Mouse (Mus musculus) embryonic facial prominence, embryonic 15.5 days (tissue): ENCODE measurements around the gene Ager. TPM values are rescaled to one million over a fixed set of nuclear protein-coding genes. Genes with fewer than 3 reads are reported as not detected.

Experiments
- ATAC-seq: fragments of 200-750 bp; cut with Nextera tagmentation; 2 replicates; pipeline ENCODE4 v1.8.0; 2017; ENCODE audit warnings: low read depth, moderate TSS enrichment; ENCODE audit not compliant: insufficient number of reproducible peaks, low FRiP score, low TSS enrichment
- H3K27ac ChIP-seq: fragments of 300-500 bp; sonication (generic); replicated peaks from 2 replicates; pipeline ENCODE4 v1.5.1; 2015; ENCODE audit warnings: mild to moderate bottlenecking, inconsistent platforms
- H3K27me3 ChIP-seq: fragments of 300-500 bp; sonication (generic); 2 replicates; pipeline ENCODE4 v1.6.1; 2015; ENCODE audit warnings: inconsistent platforms
- H3K36me3 ChIP-seq: fragments of 300-500 bp; sonication (generic); 2 replicates; pipeline ENCODE4 v1.6.1; 2015; ENCODE audit warnings: mild to moderate bottlenecking, inconsistent platforms
- H3K4me1 ChIP-seq: fragments of 300-500 bp; sonication (generic); 2 replicates; pipeline ENCODE4 v1.6.1; 2015; ENCODE audit warnings: inconsistent platforms
- H3K4me2 ChIP-seq: fragments of 300-500 bp; sonication (generic); replicated peaks from 2 replicates; pipeline ENCODE4 v1.6.1; 2015; ENCODE audit warnings: mild to moderate bottlenecking, inconsistent platforms
- H3K4me3 ChIP-seq: fragments of 300-500 bp; sonication (generic); replicated peaks from 2 replicates; pipeline ENCODE4 v1.5.1; 2015; ENCODE audit warnings: mild to moderate bottlenecking, inconsistent platforms
- H3K9ac ChIP-seq: fragments of 300-500 bp; sonication (generic); 2 replicates; pipeline ENCODE4 v1.6.1; 2015; ENCODE audit warnings: inconsistent platforms
- H3K9me3 ChIP-seq: fragments of 300-500 bp; sonication (generic); replicated peaks from 2 replicates; pipeline ENCODE4 v1.6.1; 2016; ENCODE audit warnings: inconsistent platforms
- WGBS: fragments of 180-500 bp; shearing (Covaris S2); methylation state at CpG from one replicate; pipeline ENCODE4 v1.1.7; 2015; 5-methylcytosine and 5-hydroxymethylcytosine counted together
- polyA plus RNA-seq: library from polyadenylated mRNA; unstranded; fragments of >200 nt; fragmentation: Nextera tagmentation; extraction: Ambion mirVana; gene quantifications from 2 replicates; pipeline ENCODE4 v1.2.1, GENCODE M21; 2015

Gene Ager
- polyA plus RNA-seq, 1 experiment from 2014 or later: 3.7 TPM

DNA sequence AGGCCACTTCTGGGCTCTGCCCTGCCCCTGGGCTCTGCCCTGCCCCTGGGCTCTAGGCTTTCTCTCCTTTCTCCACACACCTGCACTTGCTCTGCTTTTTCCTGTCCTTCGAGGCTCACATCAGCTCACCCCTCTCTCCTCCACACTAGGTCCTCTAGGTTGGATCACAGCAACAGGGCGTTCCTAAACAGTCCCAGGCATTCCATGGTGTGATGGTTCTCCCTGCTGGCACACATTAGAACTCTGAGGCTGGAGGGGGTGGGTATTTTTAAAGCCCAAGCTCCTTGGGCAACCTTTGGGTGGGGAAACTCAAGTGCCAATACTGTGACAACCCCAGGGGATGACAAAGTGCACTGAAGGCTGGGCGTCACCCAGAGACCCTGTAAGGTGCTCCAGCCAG, 39.8 kb downstream of the Ager start:
- H3K27ac ChIP-seq: no peak overlapping the region
- H3K4me1 ChIP-seq: peaks cover 21% of the 10 kb centered on the region
- no peak overlapping the region for H3K4me2 ChIP-seq
- no peak for ATAC-seq
- no peaks in the 10 kb centered on the region for H3K9me3 ChIP-seq
- no peak overlapping the region for H3K9ac ChIP-seq
- WGBS: 55% methylated on average over 3 of the region's 3 CpGs
- no peak overlapping the region for H3K4me3 ChIP-seq
- no peaks in the 10 kb centered on the region for H3K36me3 ChIP-seq
- no peaks in the 10 kb centered on the region for H3K27me3 ChIP-seq

DNA sequence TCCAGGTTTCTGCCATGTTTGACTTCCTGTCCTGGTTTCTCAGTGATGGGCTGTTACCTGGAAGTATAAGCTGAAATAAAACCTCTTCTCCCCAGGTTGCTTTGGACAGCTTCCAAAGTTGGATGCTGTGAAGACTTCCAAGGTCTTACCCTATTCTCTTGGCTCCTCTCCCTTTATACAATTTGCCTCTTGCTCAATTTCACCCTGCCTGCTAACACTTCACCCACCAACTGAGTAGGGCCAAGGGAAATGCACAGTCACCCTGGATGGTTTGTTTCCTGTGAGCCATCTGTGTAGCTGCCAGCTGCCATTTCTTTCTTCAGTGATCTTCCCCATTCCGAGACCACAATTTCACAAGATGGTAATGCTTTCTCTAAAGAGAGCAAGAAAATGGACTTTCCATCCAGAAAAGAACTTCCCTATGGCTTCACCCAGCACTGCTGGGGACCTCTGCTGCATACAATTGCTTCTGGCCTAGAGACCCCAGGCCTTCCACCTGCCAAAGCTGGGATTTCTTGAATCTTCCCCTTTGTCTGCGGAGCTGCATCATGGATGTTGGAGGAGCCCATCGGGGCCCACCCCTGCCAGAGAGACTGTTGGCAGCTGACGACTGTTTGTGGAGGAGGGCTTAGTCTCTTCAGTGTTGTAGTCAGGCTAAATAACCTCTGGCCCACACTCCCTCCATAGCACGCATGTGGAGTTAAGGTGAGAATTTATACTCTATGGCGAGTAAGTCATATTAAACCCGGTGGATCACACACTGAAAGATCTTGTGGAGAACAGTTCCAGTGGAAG, 42.0 kb downstream of the Ager start:
- no peaks in the 10 kb centered on the region for H3K27me3 ChIP-seq
- no peaks in the 10 kb centered on the region for H3K36me3 ChIP-seq
- WGBS: 83% methylated on average over 7 of the region's 7 CpGs
- H3K9ac ChIP-seq: no peak overlapping the region
- ATAC-seq: no peak
- no peak overlapping the region for H3K4me3 ChIP-seq
- H3K9me3 ChIP-seq: no peaks in the 10 kb centered on the region
- H3K4me1 ChIP-seq: peaks cover 20% of the 10 kb centered on the region
- no peak overlapping the region for H3K27ac ChIP-seq
- H3K4me2 ChIP-seq: no peak overlapping the region

DNA sequence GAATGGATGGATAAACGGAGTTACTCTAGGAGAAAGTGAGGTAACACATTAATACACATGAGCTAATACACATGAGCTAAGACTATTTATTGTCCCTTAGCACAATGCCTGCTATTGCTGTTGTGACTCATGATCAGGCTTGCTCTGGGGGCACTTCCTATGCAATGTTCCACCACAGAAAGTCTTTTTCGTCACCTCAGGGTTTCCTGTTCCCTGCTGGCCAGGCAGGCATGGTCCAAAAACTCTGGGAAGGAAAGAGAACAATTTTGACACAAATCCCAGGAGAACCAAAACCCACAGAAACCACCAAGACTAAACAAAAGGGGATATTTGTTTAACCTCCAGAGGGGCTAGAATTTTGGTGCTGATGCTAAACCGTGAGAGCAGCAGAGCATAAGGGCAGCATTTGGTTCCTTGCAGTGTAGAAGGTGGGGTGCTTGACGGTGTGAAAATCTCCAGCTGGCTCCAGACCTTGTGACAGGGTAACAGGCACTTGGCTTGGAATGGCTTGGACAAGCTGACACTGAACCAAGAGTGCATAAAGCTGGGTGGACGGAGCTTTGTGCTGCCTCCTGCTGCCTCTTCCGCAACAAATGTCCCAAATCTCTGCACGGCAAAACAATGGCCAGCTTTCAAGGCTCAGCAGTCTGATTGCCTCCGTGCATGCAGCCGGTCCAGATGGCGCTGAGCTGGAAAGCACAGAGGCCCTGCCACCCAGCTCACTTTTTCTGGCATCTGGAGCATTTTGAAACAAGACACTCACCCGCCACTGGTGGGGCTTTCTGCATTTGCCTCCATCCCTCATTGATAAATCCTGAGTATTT, 43.3 kb downstream of the Ager start:
- peak overlapping the region; percentile 9; the same call in 1 of the 2 replicates for H3K4me2 ChIP-seq
- 16% methylated on average over 11 of the region's 11 CpGs for WGBS
- 0 out of 2 replicates have a peak, but pooled peaks cover 1% of the 10 kb centered on the region for H3K36me3 ChIP-seq
- no peak overlapping the region for H3K9ac ChIP-seq
- H3K4me3 ChIP-seq: no peak overlapping the region; the same call in 1 of the 2 replicates
- H3K27me3 ChIP-seq: no peaks in the 10 kb centered on the region
- no peaks in the 10 kb centered on the region for H3K9me3 ChIP-seq
- ATAC-seq: peak; percentile 57
- H3K4me1 ChIP-seq: peaks cover 30% of the 10 kb centered on the region
- peak overlapping the region; percentile 83 for H3K27ac ChIP-seq

DNA sequence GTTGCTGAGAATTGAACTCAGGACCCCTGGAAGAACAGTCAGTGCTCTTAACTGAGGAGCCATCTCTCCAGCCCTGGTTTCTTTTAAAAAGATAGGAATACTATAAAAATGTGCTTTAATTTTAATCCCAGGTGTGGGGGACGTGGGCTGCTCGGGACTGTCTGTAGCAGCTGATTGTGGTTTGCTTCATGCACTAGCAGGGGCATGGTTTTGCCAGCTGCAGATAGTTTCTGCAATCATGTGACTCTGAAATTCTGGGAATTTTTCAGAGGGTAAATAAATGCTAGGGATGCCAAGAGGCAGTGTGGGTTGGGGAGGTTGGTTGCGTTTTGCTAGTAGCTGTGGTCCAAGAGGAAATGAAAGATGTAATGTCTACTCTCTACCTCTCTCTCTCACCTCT, 44.3 kb downstream of the Ager start:
- Histone ChIP-seq H3K4me2 (no peak overlapping the region), H3K36me3 (0 out of 2 replicates have a peak, but pooled peaks cover 3% of the 10 kb centered on the region), H3K27ac (0 out of 2 replicates have a peak overlapping the region, but pooled peaks have one; percentile 1), H3K27me3 (no peaks in the 10 kb centered on the region), H3K4me3 (no peak overlapping the region), H3K9me3 (no peaks in the 10 kb centered on the region), H3K9ac (no peak overlapping the region), H3K4me1 (peaks cover 38% of the 10 kb centered on the region)
- 38% methylated on average over 3 of the region's 3 CpGs for WGBS
- ATAC-seq: no peak

DNA sequence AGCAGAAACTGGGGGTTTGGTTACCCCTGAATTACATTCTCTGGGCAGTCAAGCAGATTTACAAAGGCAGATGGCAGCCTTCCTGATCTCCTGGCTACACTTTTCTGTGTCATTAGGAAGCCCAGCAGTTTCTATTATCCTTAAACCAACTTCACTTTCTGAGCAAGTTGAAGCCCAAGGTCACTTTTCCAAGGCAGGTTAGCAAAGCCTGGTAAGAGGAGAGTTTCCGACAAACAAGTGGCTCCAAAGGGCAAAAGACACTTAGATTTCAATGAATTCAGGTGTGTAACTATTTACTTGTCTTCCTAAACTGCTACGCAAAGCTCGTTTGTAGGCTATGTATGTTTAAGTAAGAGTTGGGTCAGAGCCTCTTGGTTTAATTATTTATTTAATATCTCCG, 45.7 kb downstream of the Ager start:
- no peak overlapping the region for H3K4me3 ChIP-seq
- H3K4me2 ChIP-seq: no peak overlapping the region
- peaks cover 48% of the 10 kb centered on the region for H3K4me1 ChIP-seq
- H3K36me3 ChIP-seq: 0 out of 2 replicates have a peak, but pooled peaks cover 3% of the 10 kb centered on the region
- WGBS: 89% methylated on average over 4 of the region's 4 CpGs
- no peak overlapping the region for H3K27ac ChIP-seq
- ATAC-seq: no peak
- H3K27me3 ChIP-seq: no peaks in the 10 kb centered on the region
- H3K9me3 ChIP-seq: no peaks in the 10 kb centered on the region
- H3K9ac ChIP-seq: no peak overlapping the region

DNA sequence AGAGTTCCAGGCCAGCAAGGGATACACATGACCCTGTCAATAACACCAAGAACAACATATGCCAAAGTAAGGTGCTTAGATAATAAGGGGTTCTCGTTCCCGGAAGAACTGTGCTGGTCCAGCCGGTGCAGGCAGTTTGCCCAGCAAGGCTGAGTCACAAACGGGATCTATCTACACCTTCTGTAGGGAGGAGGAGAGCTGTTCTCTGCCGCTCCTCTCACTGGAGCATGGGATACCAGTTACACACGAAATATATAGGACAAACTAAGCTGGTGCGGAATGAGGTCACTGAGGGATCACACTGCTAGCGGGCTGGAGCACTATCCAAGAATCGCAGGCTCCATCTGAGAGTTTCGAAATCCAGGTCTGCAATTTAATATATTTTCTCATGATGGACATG, 46.3 kb downstream of the Ager start:
- Histone ChIP-seq H3K4me1 (peaks cover 49% of the 10 kb centered on the region), H3K9ac (no peak overlapping the region), H3K4me2 (no peak overlapping the region), H3K27me3 (no peaks in the 10 kb centered on the region), H3K4me3 (no peak overlapping the region), H3K9me3 (no peaks in the 10 kb centered on the region), H3K36me3 (peaks cover 5% of the 10 kb centered on the region), H3K27ac (peak overlapping the region; percentile 39)
- no peak for ATAC-seq
- 79% methylated on average over 10 of the region's 10 CpGs for WGBS

DNA sequence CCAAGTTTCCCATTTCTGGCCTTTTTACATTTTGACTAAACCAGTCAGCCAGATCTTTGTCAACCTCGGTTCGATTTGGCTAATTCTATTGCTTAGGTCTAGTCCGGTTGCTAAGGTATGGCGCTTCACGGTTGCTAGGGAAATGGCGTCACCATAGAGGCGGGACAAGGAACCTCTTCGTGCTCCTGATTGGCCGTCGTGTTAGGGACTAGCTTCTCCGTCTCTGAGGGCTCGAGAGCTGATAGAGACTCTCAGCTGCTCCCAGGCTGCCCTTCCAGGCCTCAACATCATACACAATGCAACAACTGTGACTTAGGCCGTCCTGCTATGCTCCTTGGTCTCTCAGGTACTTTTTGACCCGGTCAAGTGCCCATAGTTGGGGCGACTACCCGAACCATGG, 46.9 kb downstream of the Ager start, which contains the start of gene Fkbpl:
Gene Fkbpl, plus strand, starts transcription at position 157 of the 400 bp plus-strand sequence.
- Histone ChIP-seq H3K4me2 (peak within 1 kb of the TSS; percentile 67), H3K4me1 (peaks cover 49% of the 10 kb centered on the region), H3K27ac (peak within 1 kb of the TSS; percentile 82), H3K4me3 (peak within 1 kb of the TSS; percentile 69), H3K36me3 (peaks cover 11% of the 10 kb centered on the region), H3K9ac (peak within 1 kb of the TSS; percentile 70), H3K27me3 (no peaks in the 10 kb centered on the region), H3K9me3 (no peaks in the 10 kb centered on the region)
- peak; percentile 83 for ATAC-seq
- 1% methylated on average over 16 of the region's 16 CpGs for WGBS

DNA sequence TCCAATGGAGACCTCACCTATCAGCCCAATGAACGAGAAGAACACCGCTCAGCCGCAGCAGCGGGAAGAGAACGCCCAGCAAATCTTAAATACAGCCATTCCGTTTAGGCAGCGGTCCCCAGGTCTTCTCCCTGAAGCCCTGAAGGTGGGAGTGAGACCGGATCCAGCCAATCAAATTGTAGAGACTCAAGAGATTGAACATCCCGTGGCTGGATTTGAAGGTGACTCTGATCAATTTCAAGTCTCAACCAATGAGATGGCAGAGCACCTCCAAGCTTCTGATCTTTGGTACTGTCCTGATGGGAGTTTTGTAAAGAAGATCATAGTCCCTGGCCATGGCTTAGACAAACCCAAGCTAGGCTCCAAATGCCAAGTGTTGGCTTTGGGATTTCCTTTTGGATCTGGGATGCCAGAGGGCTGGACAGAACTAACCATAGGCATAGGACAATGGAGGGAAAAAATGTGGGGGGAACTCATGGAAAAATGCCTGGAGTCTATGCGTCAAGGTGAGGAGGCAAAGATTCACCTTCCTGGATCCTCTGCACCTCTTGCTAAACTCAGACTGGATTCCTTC, 47.7 kb downstream of the Ager start:
- 31% methylated on average over 10 of the region's 10 CpGs for WGBS
- peaks cover 19% of the 10 kb centered on the region for H3K36me3 ChIP-seq
- H3K4me1 ChIP-seq: peaks cover 49% of the 10 kb centered on the region
- peak overlapping the region; percentile 82; the same call in 1 of the 2 replicates for H3K27ac ChIP-seq
- no peaks in the 10 kb centered on the region for H3K9me3 ChIP-seq
- peak overlapping the region; percentile 69 for H3K4me3 ChIP-seq
- H3K4me2 ChIP-seq: peak overlapping the region; percentile 67
- no peak for ATAC-seq
- no peaks in the 10 kb centered on the region for H3K27me3 ChIP-seq
- H3K9ac ChIP-seq: peak overlapping the region; percentile 70

DNA sequence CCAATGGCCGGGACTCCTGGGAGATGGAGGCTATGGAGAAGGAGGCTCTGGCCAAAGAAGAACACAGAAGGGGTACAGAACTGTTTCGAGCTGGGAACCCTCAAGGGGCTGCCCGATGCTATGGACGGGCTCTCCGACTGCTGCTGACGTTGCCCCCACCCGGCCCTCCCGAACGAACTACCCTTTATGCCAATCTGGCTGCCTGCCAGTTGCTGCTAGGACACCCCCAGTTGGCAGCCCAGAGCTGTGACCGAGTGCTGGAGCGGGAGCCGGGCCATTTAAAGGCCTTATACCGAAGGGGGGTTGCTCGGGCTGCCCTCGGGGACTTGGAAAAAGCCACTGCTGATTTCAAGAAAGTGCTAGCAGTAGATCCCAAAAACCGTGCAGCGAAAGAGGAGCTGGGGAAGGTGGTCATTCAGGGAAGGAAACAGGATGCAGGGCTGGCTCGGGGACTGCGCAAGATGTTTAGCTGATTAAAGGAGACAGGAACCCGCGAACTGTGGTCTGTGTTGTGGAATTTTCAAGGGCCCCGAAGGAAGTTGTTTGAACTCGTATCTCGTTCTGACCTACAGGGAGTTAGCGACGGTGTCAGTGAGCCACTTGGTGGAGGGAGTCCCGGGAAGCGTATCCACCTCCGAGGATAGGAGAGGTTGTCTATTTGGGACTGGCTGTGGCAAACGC, 48.3 kb downstream of the Ager start:
- 0 out of 2 replicates have a peak overlapping the region, but pooled peaks have one; percentile 44 for H3K27ac ChIP-seq
- peak overlapping the region; percentile 84 for H3K4me2 ChIP-seq
- H3K36me3 ChIP-seq: peaks cover 25% of the 10 kb centered on the region
- H3K4me3 ChIP-seq: peak overlapping the region; percentile 99
- no peaks in the 10 kb centered on the region for H3K9me3 ChIP-seq
- no peaks in the 10 kb centered on the region for H3K27me3 ChIP-seq
- no peak overlapping the region for H3K9ac ChIP-seq
- no peak for ATAC-seq
- H3K4me1 ChIP-seq: peaks cover 42% of the 10 kb centered on the region
- WGBS: 89% methylated on average over 30 of the region's 30 CpGs

DNA sequence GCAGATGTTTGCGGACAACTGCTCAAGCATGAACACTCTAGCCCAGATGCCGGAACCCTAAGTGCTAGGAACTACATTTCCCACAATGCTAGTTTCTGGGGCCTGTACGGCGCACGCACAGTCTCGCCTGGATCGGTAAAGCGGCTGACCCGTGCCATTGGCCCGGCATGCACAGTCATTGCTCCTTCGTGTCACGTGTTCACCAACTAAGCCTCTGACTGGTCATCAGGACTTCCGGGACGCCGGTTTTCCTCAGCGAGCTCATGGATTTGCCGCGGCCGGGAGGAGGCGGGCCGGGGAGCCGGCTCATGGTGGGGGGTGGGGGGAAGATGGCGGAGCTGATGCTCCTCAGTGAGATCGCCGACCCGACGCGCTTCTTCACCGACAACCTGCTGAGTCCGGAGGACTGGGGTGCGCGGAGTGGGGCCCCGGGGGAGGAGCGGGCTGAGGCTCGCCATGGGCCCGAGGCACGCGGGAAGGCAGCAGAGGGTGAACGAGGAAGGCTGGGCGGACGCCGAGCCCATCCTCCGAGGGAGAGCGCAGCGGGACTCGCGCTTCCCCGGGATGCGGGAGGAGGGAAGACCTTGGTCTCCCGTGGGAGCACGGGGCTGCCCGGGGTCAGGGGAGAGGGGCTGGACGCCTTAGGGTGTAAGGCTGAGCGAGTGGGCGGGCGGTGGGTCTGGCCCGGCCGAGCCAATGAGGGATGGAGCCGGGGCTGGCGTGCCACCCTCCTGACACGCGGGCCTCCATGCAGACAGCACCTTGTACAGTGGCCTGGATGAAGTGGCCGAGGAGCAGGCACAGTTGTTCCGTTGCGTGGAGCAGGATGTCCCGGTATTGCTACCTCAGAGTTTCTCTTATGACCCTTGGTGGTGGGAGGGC, 49.5 kb downstream of the Ager start, which contains the start of gene Atf6b:
Gene Atf6b, plus strand, starts transcription at position 241 of the 882 bp plus-strand sequence.
- Histone ChIP-seq H3K36me3 (peaks cover 37% of the 10 kb centered on the region), H3K4me1 (peaks cover 33% of the 10 kb centered on the region), H3K9me3 (no peaks in the 10 kb centered on the region), H3K9ac (peak within 1 kb of the TSS; percentile 95), H3K27ac (peak within 1 kb of the TSS; percentile 60), H3K4me2 (peak within 1 kb of the TSS; percentile 84), H3K27me3 (no peaks in the 10 kb centered on the region), H3K4me3 (peak within 1 kb of the TSS; percentile 99)
- under 1% methylated on average over 66 of the region's 66 CpGs for WGBS
- ATAC-seq: peak; percentile 96
